Mouse (Mus musculus) cerebellum, adult 2 months (tissue): ENCODE measurements around the gene Olfr315.

Source experiments
- CTCF ChIP-seq: fragments of 200-500 bp; IDR thresholded peaks from 2 replicates; pipeline ENCODE4 v1.5.1; 2011; ENCODE audit warnings: low read depth, mild to moderate bottlenecking, control low read depth, low read length, moderate library complexity, borderline replicate concordance; ENCODE audit not compliant: insufficient read depth
- POLR2A ChIP-seq: fragments of 200-500 bp; IDR thresholded peaks from 2 replicates; pipeline ENCODE4 v1.6.1; 2011; ENCODE audit warnings: low read length, control low read depth, borderline replicate concordance; ENCODE audit not compliant: insufficient read depth

- TF ChIP-seq POLR2A (no peak), CTCF (no peak)
Measured at GRCm38 (mm10) chr11:58752434-58752833, 20.6 kb upstream of the Olfr315 start, which contains the start of gene Olfr316.
